Mouse (Mus musculus) brain, embryonic 14.5 days (tissue): ENCODE data around the gene Slc16a6.
A peak's percentile ranks its signal among the peaks of the same experiment; 100 is the strongest.

Experiments used
- CTCF ChIP-seq: fragments of 200-500 bp; IDR thresholded peaks from 2 replicates; pipeline ENCODE4 v1.5.1; 2012; ENCODE audit warnings: inconsistent platforms, mild to moderate bottlenecking, moderate library complexity, borderline replicate concordance; ENCODE audit not compliant: insufficient read depth, insufficient read length; ENCODE audit errors: extremely low read depth
- POLR2A ChIP-seq: fragments of 200-500 bp; IDR thresholded peaks from 2 replicates; pipeline ENCODE4 v1.6.1; 2012; ENCODE audit warnings: mild to moderate bottlenecking, inconsistent platforms, borderline replicate concordance; ENCODE audit not compliant: poor library complexity, insufficient read depth, insufficient read length, severe bottlenecking; ENCODE audit errors: extremely low read depth

GRCm38 (mm10) chr11:109445438-109446035, 27.9 kb downstream of the Slc16a6 start:
- TF ChIP-seq CTCF, result peak; percentile 61; the same call in 1 of the 2 replicates
- TF ChIP-seq POLR2A, result no peak
